Comparison of ENCODE assay signal across 8 mouse cellular contexts in genomic region chr15:12824197-12824952, GRCm38 (mm10). TPM values are rescaled to one million over a fixed set of nuclear protein-coding genes. Genes with fewer than 3 reads are reported as not detected.
DNase-seq lines count a peak whose midpoint lies in the region; ATAC-seq lines count a peak whose summit lies in the region.

Gene 6030458C11Rik, minus strand, starts transcription at chr15:12824649.
Gene Drosha, plus strand, starts transcription at chr15:12824815.

- H3K9me3 ChIP-seq in hindbrain, embryonic 16.5 days (ENCODE audit: control insufficient read depth, low read length), result no peaks in the 10 kb centered on the region

- peaks cover 18% of the 10 kb centered on the region for H3K4me1 ChIP-seq in hindbrain, embryonic 16.5 days (ENCODE audit: control insufficient read depth, insufficient read depth, low read depth, low read length)

- peak within 1 kb of the TSS; percentile 77 for H3K4me2 ChIP-seq in hindbrain, embryonic 16.5 days (ENCODE audit: low read length)

- under 1% methylated on average over 64 of the region's 67 CpGs for WGBS in hindbrain, embryonic 16.5 days
- WGBS in macrophage (ENCODE audit: missing documents), result under 1% methylated on average over 67 of the region's 67 CpGs

- H3K27me3 ChIP-seq in hindbrain, embryonic 16.5 days (replicated peaks; ENCODE audit: control insufficient read depth, insufficient read depth, low read length), result no peaks in the 10 kb centered on the region

- peak; percentile 100 for ATAC-seq in hindbrain, embryonic 16.5 days

- peak within 1 kb of the TSS; percentile 98 for H3K4me3 ChIP-seq in hindbrain, embryonic 16.5 days (ENCODE audit: low read length)
- H3K4me3 ChIP-seq in macrophage (ENCODE audit: inconsistent target), result peak within 1 kb of the TSS; percentile 80

- peak within 1 kb of the TSS; percentile 82 for H3K27ac ChIP-seq in hindbrain, embryonic 16.5 days (ENCODE audit: low read depth, low read length)
- H3K27ac ChIP-seq in macrophage, result peak within 1 kb of the TSS; percentile 24; the same call in 1 of the 2 replicates

- H3K79me2 ChIP-seq in macrophage (ENCODE audit: inconsistent target), result peaks cover 25% of the 10 kb centered on the region; the same call in 1 of the 2 replicates

- peak within 1 kb of the TSS; percentile 95 for H3K9ac ChIP-seq in hindbrain, embryonic 16.5 days (ENCODE audit: low read depth, low read length)

- DNase-seq in WW6 (ENCODE audit: low read depth, low spot score), result peak; percentile 93
- peak; percentile 98 to 99 for DNase-seq in cerebellum, postnatal 4 days (ENCODE audit: low spot score in 2 of 2)
- DNase-seq in gastrocnemius, adult 18-20 months (ENCODE audit: low spot score), result peak; percentile 100
- peak; percentile 99 for DNase-seq in left cerebral cortex, adult 18-20 months (ENCODE audit: low spot score in 2 of 2)
- peak; percentile 99 for DNase-seq in right cerebral cortex, adult 18-20 months
- DNase-seq in urinary bladder, postnatal 10 days (ENCODE audit: low spot score), result peak; percentile 97

- H3K36me3 ChIP-seq in hindbrain, embryonic 16.5 days (ENCODE audit: control insufficient read depth, insufficient read depth, low read length), result peaks cover 15% of the 10 kb centered on the region
- H3K36me3 ChIP-seq in macrophage (ENCODE audit: inconsistent target), result peaks cover 37% of the 10 kb centered on the region; the same call in 1 of the 2 replicates

RNA-seq across cellular contexts. Expression of gene 6030458C11Rik, which starts in this region (rescaled TPM):
- 10 to 100 TPM; 19.3 to 22.0 TPM for total RNA-seq in gastrocnemius, adult 18-20 months (2021)
- 28.8 and 33.7 TPM in 2 replicates for polyA plus RNA-seq in hindbrain, embryonic 16.5 days (2015; fragmentation: Nextera tagmentation; extraction: Ambion mirVana)
- 10 to 100 TPM; 24.5 to 26.1 TPM for total RNA-seq in left cerebral cortex, adult 18-20 months (2021)
- total RNA-seq in macrophage (2018; cell fraction: chromatin; rRNA removed), result 10 to 100 TPM in 18 of 26 experiments, 1 to 10 TPM in 8; 5.1 to 48.5 (median 23.6) TPM
- 10 to 100 TPM in 23 of 26 experiments, 1 to 10 TPM in 3; 7.2 to 19.2 (median 15.1) TPM for total RNA-seq in macrophage (2018; cell fraction: cytosol; rRNA removed)
- total RNA-seq in macrophage (2018; cell fraction: nucleus; rRNA removed), result 10 to 100 TPM in 23 of 26 experiments, 1 to 10 TPM in 3; 7.0 to 53.4 (median 19.0) TPM
- polyA plus RNA-seq in macrophage (2018), result 13.7 to 22.0 TPM (median 14.7 TPM) in 3 replicates

RNA-seq across cellular contexts. Expression of gene Drosha, which starts in this region (rescaled TPM):
- total RNA-seq in gastrocnemius, adult 18-20 months (2021), result 10 to 100 TPM; 35.4 to 39.6 TPM
- polyA plus RNA-seq in hindbrain, embryonic 16.5 days (2015; fragmentation: Nextera tagmentation; extraction: Ambion mirVana), result 42.7 and 56.4 TPM in 2 replicates
- 10 to 100 TPM; 87.5 to 90.5 TPM for total RNA-seq in left cerebral cortex, adult 18-20 months (2021)
- 100 to 1,000 TPM in 2 of 26 experiments, 10 to 100 TPM in 23, 1 to 10 TPM in 1; 3.9 to 110 (median 65.7) TPM for total RNA-seq in macrophage (2018; cell fraction: chromatin; rRNA removed)
- 10 to 100 TPM; 16.6 to 42.4 (median 27.2) TPM for total RNA-seq in macrophage (2018; cell fraction: cytosol; rRNA removed)
- 10 to 100 TPM in 24 of 26 experiments, 1 to 10 TPM in 2; 6.0 to 60.1 (median 39.0) TPM for total RNA-seq in macrophage (2018; cell fraction: nucleus; rRNA removed)
- polyA plus RNA-seq in macrophage (2018), result 14.9 to 25.8 TPM (median 21.2 TPM) in 3 replicates

Comparison
In these comparisons a context has a peak if more than half of its experiments do, and no peak if none do; other contexts are left out.
1. Peak in every context shown above with its lines: DNase-seq, ATAC-seq, H3K4me3 ChIP-seq and H3K27ac ChIP-seq.